Mouse (Mus musculus) cerebellum, adult 9-10 months (tissue): Measurements from ENCODE around the gene Rpusd3.

Experiments used
- DNase-seq: peaks from one replicate; pipeline ENCODE4 v3.0.0; 2022

Rpusd3 gene

DNA sequence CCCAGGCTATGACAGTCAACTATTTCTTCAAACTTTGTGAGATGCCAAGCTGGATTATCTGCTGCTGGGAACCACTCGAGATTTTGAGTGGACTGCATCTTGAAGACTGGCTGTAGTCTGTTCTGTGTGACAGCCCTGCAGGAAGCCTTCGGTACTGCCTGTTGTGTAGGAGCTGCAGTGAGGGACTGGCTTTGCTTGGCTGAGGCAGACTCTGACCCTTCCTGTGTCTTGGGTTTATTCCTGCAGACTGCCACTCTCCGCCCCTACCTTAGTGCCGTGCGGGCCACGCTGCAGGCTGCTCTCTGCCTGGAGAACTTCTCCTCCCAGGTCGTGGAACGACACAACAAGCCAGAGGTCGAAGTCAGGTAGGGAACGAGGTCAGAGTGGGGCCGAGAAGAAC, 38.7 kb downstream of the Rpusd3 start:
- DNase-seq, result no peak

DNA sequence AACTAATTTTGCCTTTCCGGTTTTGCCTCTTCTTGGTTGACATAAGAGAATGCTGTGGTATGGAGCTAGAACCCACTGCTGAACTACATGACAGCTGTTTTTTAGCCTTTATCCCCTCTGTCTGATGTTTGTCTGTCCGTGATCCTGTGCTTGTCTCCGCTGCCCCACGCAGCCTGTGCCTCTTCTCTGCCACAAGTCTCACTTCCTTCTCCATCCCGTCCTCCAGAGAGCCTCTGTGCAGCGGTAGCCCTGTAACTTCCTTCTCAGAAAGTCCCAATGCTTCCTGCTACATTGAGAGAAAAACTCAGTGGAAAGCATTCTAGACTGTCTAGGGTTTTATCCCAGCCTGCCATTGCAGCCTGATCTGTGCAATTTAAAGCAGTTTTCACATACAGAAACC, 39.9 kb downstream of the Rpusd3 start:
- no peak for DNase-seq

DNA sequence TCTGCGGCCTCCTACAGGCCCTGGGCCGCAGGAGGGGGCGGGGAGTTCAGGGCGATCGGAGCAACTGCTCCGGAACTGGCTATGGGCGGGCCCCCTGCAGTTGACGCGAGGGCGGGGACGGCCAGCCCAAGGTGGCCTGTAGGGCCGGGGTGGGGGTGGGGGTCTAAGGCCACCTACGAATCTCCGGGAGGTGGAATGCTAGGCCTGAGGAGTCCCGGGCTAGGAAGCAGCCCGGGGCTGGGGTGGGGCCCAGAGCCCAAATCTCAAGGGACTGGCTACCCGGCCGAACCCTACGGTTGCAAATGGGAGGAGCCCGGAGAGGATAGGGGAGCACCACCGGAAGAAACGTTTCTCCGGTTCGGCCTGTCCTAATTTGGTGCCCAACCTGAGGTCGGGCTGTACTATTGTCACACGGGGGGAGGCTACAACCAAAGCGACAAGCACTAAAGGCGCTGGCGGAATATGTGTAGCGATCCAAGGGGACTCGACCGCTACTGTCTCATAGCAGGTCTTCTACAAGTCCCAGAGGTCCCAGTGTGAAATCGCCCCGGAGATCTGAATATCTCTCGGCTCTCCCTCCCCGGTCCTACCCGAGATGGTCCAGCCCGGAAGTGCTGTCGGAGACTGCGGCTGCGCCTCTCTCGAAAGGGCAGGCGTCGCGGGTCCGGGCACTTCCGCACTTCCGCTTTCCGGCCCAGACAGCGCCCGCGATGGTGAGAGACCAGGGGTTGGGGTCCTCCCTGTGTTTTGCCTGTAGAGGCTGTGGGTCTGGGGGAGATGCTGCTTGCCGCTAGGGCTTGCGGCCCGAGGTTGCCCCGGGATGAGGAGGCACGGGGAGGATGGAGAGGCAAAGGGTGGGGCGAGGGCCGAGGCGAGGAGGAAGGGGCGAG, 41.4 kb downstream of the Rpusd3 start, which contains the start of the genes Tada3 and Arpc4:
Tada3 (minus strand) TSS at position 388 of the 890 bp plus-strand sequence.
Arpc4 (plus strand) TSS at position 620 of the 890 bp plus-strand sequence.
- DNase-seq, result peak; percentile 94

DNA sequence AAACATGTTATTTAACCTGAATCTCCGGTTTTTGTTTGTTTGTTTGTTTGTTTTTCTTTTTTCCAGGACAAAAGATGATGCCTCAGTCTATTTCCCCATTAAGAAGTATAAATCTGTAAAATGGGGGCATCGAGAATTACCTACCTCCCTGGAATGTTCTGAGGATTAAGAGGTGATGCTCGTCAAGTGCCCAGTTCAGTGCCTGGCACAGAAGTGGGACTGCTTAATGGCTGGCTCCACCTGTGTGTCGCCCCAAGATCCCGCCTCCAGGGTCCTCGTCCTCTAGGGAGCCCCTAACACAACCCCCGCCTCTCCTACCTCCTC, 42.0 kb downstream of the Rpusd3 start:
- no peak for DNase-seq

DNA sequence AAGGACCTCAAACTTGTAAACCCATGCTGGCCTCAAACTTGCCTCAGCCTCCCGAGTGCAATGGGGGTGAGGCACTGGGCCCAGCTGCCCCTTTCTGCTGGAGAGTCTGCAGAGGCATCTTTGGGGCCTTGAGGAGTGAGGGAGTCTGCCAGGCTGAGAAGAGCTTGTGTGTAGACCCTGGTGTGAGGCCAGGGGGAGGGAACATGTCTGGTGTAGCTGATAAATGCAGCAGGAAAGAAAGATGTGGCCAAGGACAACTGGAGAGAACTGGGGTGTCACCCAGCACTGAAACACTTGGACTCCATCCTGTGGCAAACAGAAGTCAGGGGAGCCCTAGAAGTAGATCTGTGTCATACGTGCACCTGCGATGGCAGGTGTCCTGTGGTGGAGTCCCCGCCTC, 45.6 kb downstream of the Rpusd3 start:
- no peak for DNase-seq

DNA sequence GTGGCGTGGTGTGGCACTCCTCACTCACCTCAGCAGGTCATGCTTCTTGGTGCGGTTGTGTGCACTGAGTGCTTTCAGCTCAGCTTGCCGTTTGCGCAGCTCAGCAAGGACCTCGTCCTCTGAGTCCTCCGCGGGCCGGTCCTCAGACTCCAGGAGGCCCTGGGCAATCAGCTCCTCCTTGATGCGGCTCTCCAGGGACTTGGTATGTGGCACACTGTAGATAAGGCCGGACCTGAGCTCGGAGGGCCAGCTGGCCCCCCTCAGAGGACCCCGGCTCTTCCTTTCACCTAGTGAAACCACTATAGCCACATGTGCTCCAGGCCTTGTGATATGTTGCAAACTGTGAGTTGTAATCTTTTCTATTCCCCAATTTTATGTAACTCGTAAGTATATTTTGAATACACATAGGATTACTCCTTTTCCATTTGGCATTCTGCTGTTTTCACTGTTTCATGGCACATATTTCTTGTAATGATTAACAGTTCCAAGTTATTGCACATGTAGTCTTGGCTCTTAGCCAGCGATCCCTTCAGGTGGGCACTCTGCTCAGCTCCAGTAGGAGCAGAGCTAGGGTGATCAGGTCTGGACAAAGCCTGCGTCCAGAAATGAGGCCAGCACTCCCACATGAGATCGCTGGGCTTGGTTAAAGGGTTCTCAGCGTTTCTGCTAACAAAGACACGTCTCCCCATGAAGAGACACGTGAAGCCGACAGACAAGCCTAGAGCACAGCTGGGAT, 48.8 kb downstream of the Rpusd3 start:
- no peak for DNase-seq

DNA sequence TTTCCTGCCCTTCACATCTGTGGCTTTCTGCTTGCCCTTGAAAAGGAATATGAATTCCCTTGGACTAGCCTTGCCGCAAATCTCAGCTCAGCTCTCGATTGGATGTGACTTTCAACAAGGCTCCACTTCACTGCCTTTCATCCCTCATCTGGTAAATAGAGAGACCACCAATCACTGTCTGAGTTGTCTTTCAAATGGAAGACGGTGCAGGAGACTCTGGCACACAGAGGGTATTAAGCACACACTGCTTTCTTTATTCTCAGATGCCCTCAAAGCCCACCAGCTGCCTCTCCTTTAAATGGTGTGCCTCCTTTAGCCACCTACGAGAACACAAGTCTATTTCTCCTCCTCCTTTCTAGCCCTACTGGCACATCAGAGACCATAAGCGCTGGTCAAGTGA, 50.6 kb downstream of the Rpusd3 start:
- no peak for DNase-seq

DNA sequence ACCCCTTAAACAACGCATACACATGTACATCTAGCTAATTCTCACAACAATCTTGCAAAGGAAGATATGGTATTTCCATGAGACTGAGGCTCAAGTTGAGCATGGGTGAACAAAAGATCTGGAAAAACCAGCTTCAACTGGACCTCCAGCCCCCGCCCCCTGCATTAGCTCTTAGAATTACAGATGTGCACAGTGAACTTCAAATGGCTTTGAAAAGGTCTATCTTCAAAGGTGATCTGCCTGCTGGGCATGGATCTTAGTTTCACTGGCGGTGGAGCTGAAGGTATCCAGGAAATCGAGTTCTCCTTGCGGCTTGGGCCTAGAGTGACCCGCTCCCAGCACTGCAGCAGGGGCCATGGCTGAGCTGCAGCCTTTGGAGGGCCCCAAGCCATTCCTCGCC, 51.0 kb downstream of the Rpusd3 start:
- no peak for DNase-seq

DNA sequence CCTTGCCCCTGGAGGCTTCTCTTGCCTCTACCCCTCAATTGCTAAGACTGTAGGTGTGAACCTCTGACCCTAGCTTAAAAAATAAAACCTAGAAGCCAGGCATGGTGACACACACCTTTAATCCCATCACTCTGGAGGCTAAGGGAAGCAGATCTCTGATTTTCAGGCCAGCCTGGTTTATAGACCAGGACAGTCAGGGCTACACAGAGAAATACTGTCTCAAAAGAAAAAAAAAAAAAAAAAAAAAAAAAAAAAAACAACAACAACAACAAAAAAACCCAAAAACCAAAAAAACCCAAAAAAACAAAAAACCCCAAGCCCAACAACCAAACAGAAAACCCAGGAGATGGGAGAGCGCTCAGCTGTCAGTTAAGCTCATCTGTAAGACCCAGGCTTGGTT, 51.6 kb downstream of the Rpusd3 start:
- DNase-seq, result no peak

DNA sequence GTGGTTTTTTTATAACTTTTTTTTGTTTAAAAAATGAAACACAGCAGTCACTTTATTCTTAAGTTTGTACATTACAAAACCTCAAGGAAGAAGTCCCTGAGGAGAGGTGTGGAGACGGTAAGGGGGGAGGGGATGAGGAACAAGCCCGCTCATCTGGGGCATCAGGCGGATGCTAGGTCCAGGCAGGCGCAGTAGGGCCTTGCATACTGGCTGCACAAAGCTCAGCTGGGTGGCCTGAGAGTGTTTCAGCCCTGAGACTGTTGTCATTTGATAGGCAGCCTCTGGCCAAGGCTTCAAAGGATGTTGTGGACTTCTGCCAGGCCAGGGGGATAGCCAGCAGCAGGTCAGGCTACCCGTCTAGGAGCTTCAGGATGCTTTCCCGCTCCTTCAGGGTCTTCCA, 52.5 kb downstream of the Rpusd3 start:
- no peak for DNase-seq
